Comparison of ENCODE assay signal across 15 mouse cellular contexts in the genomic region with DNA sequence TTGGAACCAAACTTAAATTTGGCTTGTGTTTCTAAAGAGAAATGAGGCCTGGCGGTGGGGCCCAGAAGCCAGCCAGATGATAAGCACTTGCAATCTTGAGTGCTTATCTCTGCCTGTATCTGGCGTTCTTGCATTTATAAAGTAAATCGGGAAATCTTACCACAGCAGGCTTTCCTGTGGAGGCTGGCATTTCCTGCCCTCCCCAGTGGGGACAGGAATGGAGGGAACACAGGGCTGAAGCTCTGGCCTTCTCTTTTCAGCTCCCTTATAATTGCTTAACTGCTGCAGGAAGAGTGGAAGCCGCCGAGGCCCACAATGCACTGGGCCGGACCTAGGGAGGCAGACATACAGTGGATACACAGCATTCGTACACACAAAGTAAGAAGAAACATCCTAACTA. TPM values are rescaled to one million over a fixed set of nuclear protein-coding genes. Genes with fewer than 3 reads are reported as not detected.
DNase-seq lines count a peak whose midpoint lies in the region; ATAC-seq and TF ChIP-seq lines count a peak whose summit lies in the region.
"Had no signal": no experiment of that assay in that cellular context is flagged by ENCODE, and none has a peak within 500 bp of the region (broad histone marks: within the 10 kb centered on the region; RNA-seq: fewer than 3 reads in every experiment).

No protein-coding gene starts in this region.

- TF ChIP-seq CTCF in lung, embryonic 14.5 days (IDR thresholded peaks at IDR 0.05; ENCODE audit: low read depth) = no peak
- no peak for TF ChIP-seq CTCF in lung, adult 2 months (IDR thresholded peaks at IDR 0.05; ENCODE audit: insufficient read depth, low read length)

- no peaks in the 10 kb centered on the region for H3K36me3 ChIP-seq in forebrain, embryonic 11.5 days (ENCODE audit: control insufficient read depth, insufficient read depth, low read length)
- no peaks in the 10 kb centered on the region for H3K36me3 ChIP-seq in forebrain, embryonic 13.5 days (ENCODE audit: poor library complexity, severe bottlenecking)
- no peaks in the 10 kb centered on the region for H3K36me3 ChIP-seq in lung, embryonic 14.5 days (ENCODE audit: insufficient read depth)
- H3K36me3 ChIP-seq in liver, embryonic 13.5 days = no peaks in the 10 kb centered on the region
- H3K36me3 ChIP-seq in midbrain, embryonic 11.5 days (ENCODE audit: control insufficient read depth, insufficient read depth, low read length) = no peaks in the 10 kb centered on the region
- H3K36me3 ChIP-seq in hindbrain, embryonic 12.5 days = no peaks in the 10 kb centered on the region

- 86% methylated on average over 7 of the region's 7 CpGs for WGBS in forebrain, embryonic 11.5 days
- WGBS in forebrain, embryonic 13.5 days = 82% methylated on average over 7 of the region's 7 CpGs
- WGBS in lung, embryonic 14.5 days = 64% methylated on average over 7 of the region's 7 CpGs
- WGBS in lung, adult 2 months = 47% methylated on average over 7 of the region's 7 CpGs
- 14% methylated on average over 7 of the region's 7 CpGs for WGBS in liver, embryonic 13.5 days (ENCODE audit: insufficient replicate concordance)
- WGBS in midbrain, embryonic 11.5 days = 82% methylated on average over 7 of the region's 7 CpGs
- 81% methylated on average over 7 of the region's 7 CpGs for WGBS in hindbrain, embryonic 12.5 days

- no peak overlapping the region for H3K27ac ChIP-seq in forebrain, embryonic 11.5 days (ENCODE audit: low read depth, low read length)
- H3K27ac ChIP-seq in forebrain, embryonic 13.5 days = no peak overlapping the region
- H3K27ac ChIP-seq in lung, embryonic 14.5 days (ENCODE audit: low read depth) = peak overlapping the region; percentile 9; the same call in 1 of the 2 replicates
- H3K27ac ChIP-seq in liver, embryonic 13.5 days = no peak overlapping the region
- H3K27ac ChIP-seq in midbrain, embryonic 11.5 days (ENCODE audit: low read depth, low read length) = no peak overlapping the region
- H3K27ac ChIP-seq in hindbrain, embryonic 12.5 days = no peak overlapping the region
- H3K27ac ChIP-seq: left cerebral cortex, adult 2 months had no signal

- H3K4me1 ChIP-seq in forebrain, embryonic 11.5 days (replicated peaks; ENCODE audit: control insufficient read depth, insufficient read depth, low read length) = no peaks in the 10 kb centered on the region
- no peaks in the 10 kb centered on the region for H3K4me1 ChIP-seq in forebrain, embryonic 13.5 days
- peaks cover 5% of the 10 kb centered on the region; the same call in 1 of the 2 replicates for H3K4me1 ChIP-seq in lung, embryonic 14.5 days (ENCODE audit: insufficient read depth)
- H3K4me1 ChIP-seq in lung, adult 2 months (ENCODE audit: control insufficient read depth, insufficient read depth, low read length) = peaks cover 5% of the 10 kb centered on the region; the same call in 1 of the 2 replicates
- H3K4me1 ChIP-seq in liver, embryonic 13.5 days (replicated peaks) = peaks cover 42% of the 10 kb centered on the region
- no peaks in the 10 kb centered on the region for H3K4me1 ChIP-seq in midbrain, embryonic 11.5 days (ENCODE audit: control insufficient read depth, insufficient read depth, low read length)
- no peaks in the 10 kb centered on the region for H3K4me1 ChIP-seq in hindbrain, embryonic 12.5 days

- DNase-seq in forebrain, embryonic 11.5 days (ENCODE audit: low spot score) = peak; percentile 38
- DNase-seq in lung, embryonic 14.5 days = peak; percentile 54
- no peak for DNase-seq in lung, adult 2 months
- DNase-seq in liver, embryonic 13.5 days = no peak
- DNase-seq in midbrain, embryonic 11.5 days (ENCODE audit: low spot score, missing footprints) = no peak
- DNase-seq: adrenal gland, postnatal 10 days; cerebellum, postnatal 25 days; forebrain, postnatal 0 days; gastrocnemius, postnatal 14 days; kidney, adult 11 months; right cerebral cortex, postnatal 4 days had no signal

- no peaks in the 10 kb centered on the region; the same call in 1 of the 2 replicates for H3K27me3 ChIP-seq in forebrain, embryonic 11.5 days (ENCODE audit: control insufficient read depth, insufficient read depth, low read length)
- peaks cover 22% of the 10 kb centered on the region for H3K27me3 ChIP-seq in forebrain, embryonic 13.5 days
- H3K27me3 ChIP-seq in lung, embryonic 14.5 days (ENCODE audit: insufficient read depth, low read length) = no peaks in the 10 kb centered on the region
- H3K27me3 ChIP-seq in liver, embryonic 13.5 days = 0 out of 2 replicates have a peak, but pooled peaks cover 5% of the 10 kb centered on the region
- H3K27me3 ChIP-seq in midbrain, embryonic 11.5 days (ENCODE audit: control insufficient read depth, insufficient read depth, low read length) = no peaks in the 10 kb centered on the region; the same call in 1 of the 2 replicates
- H3K27me3 ChIP-seq in hindbrain, embryonic 12.5 days = peaks cover 7% of the 10 kb centered on the region; the same call in 1 of the 2 replicates

- TF ChIP-seq POLR2A in lung, adult 2 months (IDR thresholded peaks at IDR 0.05; ENCODE audit: borderline replicate concordance, extremely low read depth, low read depth, low read length) = no peak

- H3K9me3 ChIP-seq in forebrain, embryonic 11.5 days (ENCODE audit: control insufficient read depth, low read length) = no peaks in the 10 kb centered on the region
- H3K9me3 ChIP-seq in forebrain, embryonic 13.5 days (replicated peaks) = no peaks in the 10 kb centered on the region
- H3K9me3 ChIP-seq in lung, embryonic 14.5 days (ENCODE audit: low read depth, low read length) = no peaks in the 10 kb centered on the region
- no peaks in the 10 kb centered on the region for H3K9me3 ChIP-seq in liver, embryonic 13.5 days (replicated peaks)
- no peaks in the 10 kb centered on the region for H3K9me3 ChIP-seq in midbrain, embryonic 11.5 days (ENCODE audit: control insufficient read depth, low read length)
- H3K9me3 ChIP-seq in hindbrain, embryonic 12.5 days (replicated peaks) = no peaks in the 10 kb centered on the region

- no peak overlapping the region for H3K9ac ChIP-seq in forebrain, embryonic 11.5 days (ENCODE audit: low read length)
- H3K9ac ChIP-seq in forebrain, embryonic 13.5 days = no peak overlapping the region
- no peak overlapping the region for H3K9ac ChIP-seq in lung, embryonic 14.5 days
- no peak overlapping the region for H3K9ac ChIP-seq in liver, embryonic 13.5 days
- no peak overlapping the region for H3K9ac ChIP-seq in midbrain, embryonic 11.5 days (ENCODE audit: low read length)
- H3K9ac ChIP-seq in hindbrain, embryonic 12.5 days = no peak overlapping the region
- H3K9ac ChIP-seq: forebrain, postnatal 0 days had no signal

- H3K4me3 ChIP-seq in forebrain, embryonic 11.5 days (ENCODE audit: low read depth, low read length) = no peak overlapping the region
- H3K4me3 ChIP-seq in forebrain, embryonic 13.5 days = no peak overlapping the region
- H3K4me3 ChIP-seq in lung, embryonic 14.5 days (ENCODE audit: low read depth, low read length) = no peak overlapping the region
- no peak overlapping the region for H3K4me3 ChIP-seq in lung, adult 2 months (replicated peaks; ENCODE audit: extremely low read depth, low read depth, low read length)
- no peak overlapping the region for H3K4me3 ChIP-seq in liver, embryonic 13.5 days (replicated peaks)
- H3K4me3 ChIP-seq in midbrain, embryonic 11.5 days (ENCODE audit: low read depth, low read length) = no peak overlapping the region
- H3K4me3 ChIP-seq in hindbrain, embryonic 12.5 days = no peak overlapping the region
- H3K4me3 ChIP-seq: left cerebral cortex, adult 2 months had no signal

- no peak for ATAC-seq in forebrain, embryonic 11.5 days (replicated peaks; ENCODE audit: low FRiP score)
- ATAC-seq in forebrain, embryonic 13.5 days = no peak
- no peak; the same call in 1 of the 2 replicates for ATAC-seq in lung, embryonic 14.5 days (ENCODE audit: insufficient read depth)
- ATAC-seq in liver, embryonic 13.5 days (ENCODE audit: low read depth) = no peak
- ATAC-seq in megakaryocyte, adult 5-6 weeks (ENCODE audit: poor library complexity, severe bottlenecking) = peak; percentile 63; the same call in 1 of the 2 replicates
- ATAC-seq in midbrain, embryonic 11.5 days (ENCODE audit: low FRiP score) = no peak
- ATAC-seq in hindbrain, embryonic 12.5 days (ENCODE audit: low FRiP score) = no peak
- ATAC-seq: forebrain, postnatal 0 days had no signal

- H3K4me2 ChIP-seq in forebrain, embryonic 11.5 days (ENCODE audit: low read depth, low read length, severe bottlenecking) = no peak overlapping the region
- no peak overlapping the region for H3K4me2 ChIP-seq in forebrain, embryonic 13.5 days
- no peak overlapping the region for H3K4me2 ChIP-seq in lung, embryonic 14.5 days
- H3K4me2 ChIP-seq in liver, embryonic 13.5 days = peak overlapping the region; percentile 6; the same call in 1 of the 2 replicates
- H3K4me2 ChIP-seq in midbrain, embryonic 11.5 days = no peak overlapping the region
- H3K4me2 ChIP-seq in hindbrain, embryonic 12.5 days (replicated peaks) = no peak overlapping the region

RNA-seq across cellular contexts. Expression of gene Fli1, which starts 13.7 kb away (rescaled TPM):
- 14.3 and 14.7 TPM in 2 replicates for polyA plus RNA-seq in forebrain, embryonic 11.5 days (2014; fragmentation: Nextera tagmentation; extraction: Ambion mirVana)
- polyA plus RNA-seq in forebrain, embryonic 13.5 days (2015; fragmentation: Nextera tagmentation; extraction: Ambion mirVana) = 7.0 TPM in 2 replicates
- 35.7 and 37.8 TPM in 2 replicates for polyA plus RNA-seq in lung, embryonic 14.5 days (2014; fragmentation: Nextera tagmentation; extraction: Ambion mirVana)
- 12.9 and 14.1 TPM in 2 replicates for polyA plus RNA-seq in lung, adult 2 months (2012; rRNA removed)
- 9.1 and 13.2 TPM in 2 replicates for polyA plus RNA-seq in liver, embryonic 13.5 days (2015; fragmentation: Nextera tagmentation; extraction: Ambion mirVana)
- 89.0 and 92.7 TPM in 2 replicates for total RNA-seq in megakaryocyte, adult 5-6 weeks (2015)
- 95.8 and 106 TPM in 2 replicates for total RNA-seq in megakaryocyte, adult 5-6 weeks (2017)
- polyA plus RNA-seq in midbrain, embryonic 11.5 days (2014; fragmentation: Nextera tagmentation; extraction: Ambion mirVana) = 12.6 and 12.8 TPM in 2 replicates
- 24.4 and 26.4 TPM in 2 replicates for polyA plus RNA-seq in hindbrain, embryonic 12.5 days (2016; fragmentation: Nextera tagmentation; extraction: Ambion mirVana)

Comparison
In these comparisons a context has a peak if more than half of its experiments do, and no peak if none do; other contexts are left out.
1. DNase-seq: peak in forebrain, embryonic 11.5 days (single experiment) and lung, embryonic 14.5 days (single experiment); none in lung, adult 2 months (single experiment), liver, embryonic 13.5 days (single experiment) and midbrain, embryonic 11.5 days (single experiment).